Mouse (Mus musculus) olfactory bulb, adult 2 months (tissue): Measurements from ENCODE around the gene Lmx1b.

Experiments
- CTCF ChIP-seq: fragments of 200-500 bp; IDR thresholded peaks from 2 replicates; pipeline ENCODE4 v1.5.1; 2012; ENCODE audit warnings: low read depth, mild to moderate bottlenecking, low read length, moderate library complexity; ENCODE audit not compliant: insufficient read depth
- POLR2A ChIP-seq: fragments of 200-500 bp; IDR thresholded peaks from 2 replicates; pipeline ENCODE4 v1.6.1; 2012; ENCODE audit warnings: mild to moderate bottlenecking, low read depth, low read length, moderate library complexity; ENCODE audit not compliant: insufficient read depth

- TF ChIP-seq POLR2A (no peak), CTCF (no peak)
Observed at GRCm38 (mm10) chr2:33689155-33689879, 49.0 kb upstream of the Lmx1b start.
